Mouse (Mus musculus) naive thymus-derived CD4-positive, alpha-beta T cell, adult 2 months (primary cell): ENCODE results near the gene Sox2.

Experiments used
- DNase-seq: peaks from one replicate; pipeline ENCODE4 v3.0.0-alpha.2; 2011; ENCODE audit warnings: low read depth

The Sox2 gene

DNA sequence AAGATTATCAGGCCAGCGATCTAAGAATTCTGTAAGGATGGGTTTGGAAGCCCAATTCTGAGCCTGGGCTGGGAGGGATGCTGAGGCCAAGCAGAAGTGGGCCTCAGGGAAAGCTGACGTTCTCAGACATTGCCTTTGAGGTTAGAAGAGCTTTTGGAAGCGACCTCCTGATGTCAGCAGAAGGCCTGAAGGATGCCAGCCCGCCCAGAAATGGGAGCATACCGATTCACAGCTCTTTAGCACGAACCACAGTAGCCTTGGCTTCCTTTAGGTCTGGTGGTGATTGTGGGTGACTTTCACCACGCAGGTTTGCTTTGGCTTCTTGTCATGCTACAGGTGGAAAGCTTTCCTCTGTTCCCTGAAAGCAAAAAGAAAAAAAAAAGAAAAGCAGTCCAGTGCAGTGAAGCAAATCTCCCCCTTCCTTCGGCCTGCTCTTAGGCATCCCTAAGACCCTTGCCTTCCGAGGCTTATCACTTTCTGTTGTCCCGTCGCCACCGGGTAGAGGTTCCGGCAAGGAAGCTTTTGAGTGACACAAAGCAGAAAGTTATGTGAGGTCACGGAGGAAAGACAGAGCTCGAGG, 6.6 kb upstream of the Sox2 start:
- no peak for DNase-seq

DNA sequence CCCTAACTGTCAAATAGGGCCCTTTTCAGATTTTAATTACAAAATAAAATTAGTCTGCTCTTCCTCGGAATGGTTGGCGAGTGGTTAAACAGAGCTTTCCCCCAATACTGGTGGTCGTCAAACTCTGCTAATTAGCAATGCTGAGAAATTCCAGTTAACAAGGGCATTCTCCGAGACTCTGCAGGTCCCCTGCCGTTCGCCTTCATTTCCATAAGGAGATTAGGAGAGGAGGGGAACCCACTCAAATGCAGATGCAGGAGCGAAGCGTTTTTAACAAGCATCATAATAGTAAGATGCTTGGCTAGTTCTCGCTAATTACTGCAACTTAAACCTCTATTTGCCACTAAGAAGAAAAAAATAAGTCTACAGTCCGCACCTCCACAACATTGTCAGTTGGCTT, 4.0 kb upstream of the Sox2 start:
- DNase-seq: no peak

DNA sequence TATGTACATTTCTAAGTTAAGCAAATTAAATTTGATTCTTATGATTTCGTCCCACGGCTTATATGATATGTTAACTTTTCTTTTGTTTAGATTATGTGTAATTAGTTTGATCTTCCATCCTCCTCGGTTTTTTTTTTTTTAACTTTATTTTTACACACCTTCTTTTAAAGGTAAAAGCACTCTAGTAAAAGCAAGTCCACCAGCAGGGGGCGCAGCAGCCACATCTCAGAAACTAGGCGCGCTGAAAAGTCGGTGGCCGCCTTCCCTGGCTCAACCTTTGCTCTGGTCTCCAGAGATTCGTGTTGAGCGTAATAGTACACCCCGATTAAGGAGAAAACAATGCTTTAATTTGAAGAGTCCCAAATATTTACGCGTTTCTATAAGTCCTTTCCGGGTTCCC, 2.5 kb upstream of the Sox2 start:
- peak; percentile 44 for DNase-seq

DNA sequence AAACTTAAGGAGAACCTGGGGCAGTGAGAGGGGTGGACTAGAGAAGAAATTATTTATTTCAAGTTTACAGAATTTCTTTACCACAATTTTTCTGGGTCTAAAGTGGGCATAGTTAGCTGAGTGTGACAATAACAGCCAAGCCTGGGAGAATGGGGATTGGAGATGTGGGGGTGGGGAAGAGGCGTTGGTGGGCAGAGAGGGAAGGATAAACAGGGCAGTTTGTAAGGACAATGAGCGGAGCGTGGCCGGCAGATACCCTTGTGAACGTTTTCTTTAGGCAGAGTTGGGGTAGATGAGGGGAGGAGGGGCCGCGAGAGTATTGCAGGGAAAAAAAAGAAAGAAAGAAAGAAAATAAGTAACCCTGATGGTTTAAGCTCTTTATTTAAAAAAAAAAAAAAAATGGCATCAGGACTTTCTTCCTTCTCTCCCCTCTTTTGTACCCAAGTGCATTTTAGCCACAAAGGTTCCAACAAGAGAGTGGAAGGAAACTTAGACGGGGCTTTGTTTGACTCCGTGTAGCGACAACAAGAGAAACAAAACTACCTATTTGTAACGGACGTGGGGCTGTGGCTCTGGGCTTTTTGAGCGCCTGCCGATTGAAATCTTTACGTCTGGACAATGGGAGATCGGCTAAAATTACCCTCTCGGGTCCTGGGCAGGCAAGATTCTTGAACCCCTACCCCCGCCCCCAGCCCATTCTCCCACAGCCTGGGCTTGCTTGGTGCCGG, 1.9 kb upstream of the Sox2 start:
- DNase-seq: no peak

DNA sequence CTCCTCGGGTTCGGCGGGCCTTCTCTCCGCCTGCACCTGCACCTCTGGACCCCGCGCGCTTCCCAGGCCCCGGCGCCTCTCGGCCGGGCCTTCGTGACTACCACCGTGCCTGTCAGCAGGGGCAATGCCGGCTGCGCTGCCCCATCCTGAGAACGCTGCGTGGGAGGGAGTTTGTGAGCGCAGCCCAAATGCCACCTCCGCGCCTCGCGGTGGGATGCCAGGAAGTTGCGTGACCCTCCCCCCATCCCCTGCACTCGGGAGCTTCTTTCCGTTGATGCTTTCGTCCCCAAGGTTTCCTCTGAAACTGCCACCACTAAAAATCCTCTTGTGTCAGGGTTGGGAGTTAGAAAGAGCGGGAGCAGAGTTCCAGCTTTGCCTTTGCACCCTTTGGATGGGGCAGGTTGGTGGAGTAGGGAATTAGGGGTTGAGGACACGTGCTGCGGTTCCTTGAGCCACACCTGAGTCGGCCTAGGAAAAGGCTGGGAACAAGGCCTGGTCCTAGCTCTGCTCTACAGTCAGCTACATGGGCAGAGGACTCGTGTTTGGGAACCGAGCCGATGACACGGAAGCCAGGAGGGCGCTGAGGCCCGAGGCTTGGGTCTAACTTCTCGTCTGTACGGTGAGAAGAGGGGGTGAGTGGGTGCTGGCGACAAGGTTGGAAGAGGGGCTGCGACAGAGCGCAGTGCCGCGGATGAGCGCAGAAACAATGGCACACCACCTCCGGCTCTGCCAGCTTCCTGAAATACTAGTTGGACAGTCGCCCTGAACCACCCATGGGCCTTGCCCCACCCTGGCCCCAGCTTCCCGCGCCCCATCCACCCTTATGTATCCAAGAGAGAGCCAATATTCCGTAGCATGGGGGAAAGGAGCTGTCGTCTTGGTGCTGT, 1.1 kb upstream of the Sox2 start:
- DNase-seq: no peak

DNA sequence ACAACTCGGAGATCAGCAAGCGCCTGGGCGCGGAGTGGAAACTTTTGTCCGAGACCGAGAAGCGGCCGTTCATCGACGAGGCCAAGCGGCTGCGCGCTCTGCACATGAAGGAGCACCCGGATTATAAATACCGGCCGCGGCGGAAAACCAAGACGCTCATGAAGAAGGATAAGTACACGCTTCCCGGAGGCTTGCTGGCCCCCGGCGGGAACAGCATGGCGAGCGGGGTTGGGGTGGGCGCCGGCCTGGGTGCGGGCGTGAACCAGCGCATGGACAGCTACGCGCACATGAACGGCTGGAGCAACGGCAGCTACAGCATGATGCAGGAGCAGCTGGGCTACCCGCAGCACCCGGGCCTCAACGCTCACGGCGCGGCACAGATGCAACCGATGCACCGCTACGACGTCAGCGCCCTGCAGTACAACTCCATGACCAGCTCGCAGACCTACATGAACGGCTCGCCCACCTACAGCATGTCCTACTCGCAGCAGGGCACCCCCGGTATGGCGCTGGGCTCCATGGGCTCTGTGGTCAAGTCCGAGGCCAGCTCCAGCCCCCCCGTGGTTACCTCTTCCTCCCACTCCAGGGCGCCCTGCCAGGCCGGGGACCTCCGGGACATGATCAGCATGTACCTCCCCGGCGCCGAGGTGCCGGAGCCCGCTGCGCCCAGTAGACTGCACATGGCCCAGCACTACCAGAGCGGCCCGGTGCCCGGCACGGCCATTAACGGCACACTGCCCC, 586 bp downstream of the Sox2 start:
- no peak for DNase-seq

DNA sequence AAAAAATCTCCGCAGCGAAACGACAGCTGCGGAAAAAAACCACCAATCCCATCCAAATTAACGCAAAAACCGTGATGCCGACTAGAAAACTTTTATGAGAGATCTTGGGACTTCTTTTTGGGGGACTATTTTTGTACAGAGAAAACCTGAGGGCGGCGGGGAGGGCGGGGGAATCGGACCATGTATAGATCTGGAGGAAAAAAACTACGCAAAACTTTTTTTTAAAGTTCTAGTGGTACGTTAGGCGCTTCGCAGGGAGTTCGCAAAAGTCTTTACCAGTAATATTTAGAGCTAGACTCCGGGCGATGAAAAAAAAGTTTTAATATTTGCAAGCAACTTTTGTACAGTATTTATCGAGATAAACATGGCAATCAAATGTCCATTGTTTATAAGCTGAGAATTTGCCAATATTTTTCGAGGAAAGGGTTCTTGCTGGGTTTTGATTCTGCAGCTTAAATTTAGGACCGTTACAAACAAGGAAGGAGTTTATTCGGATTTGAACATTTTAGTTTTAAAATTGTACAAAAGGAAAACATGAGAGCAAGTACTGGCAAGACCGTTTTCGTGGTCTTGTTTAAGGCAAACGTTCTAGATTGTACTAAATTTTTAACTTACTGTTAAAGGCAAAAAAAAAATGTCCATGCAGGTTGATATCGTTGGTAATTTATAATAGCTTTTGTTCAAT, 1.4 kb downstream of the Sox2 start:
- no peak for DNase-seq

DNA sequence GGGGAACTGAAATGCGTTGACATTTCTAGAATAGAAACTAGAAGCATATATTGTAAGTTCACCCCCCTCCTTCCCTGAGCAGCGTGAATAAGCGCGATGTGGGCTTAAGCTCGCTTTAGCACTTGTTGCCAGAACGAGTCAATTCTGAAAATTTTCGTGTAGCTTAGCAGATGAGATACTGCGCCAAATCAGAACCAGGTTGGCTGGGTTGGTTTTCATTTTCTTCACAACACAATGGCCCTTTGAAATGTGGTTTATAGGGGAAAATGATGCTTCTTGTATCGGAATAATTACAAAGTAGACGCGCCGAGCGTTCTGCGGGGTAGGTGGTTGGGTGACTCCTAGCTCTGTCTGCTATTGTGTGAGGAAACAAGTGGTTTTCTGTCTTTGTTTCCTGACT, 2.4 kb downstream of the Sox2 start:
- no peak for DNase-seq

DNA sequence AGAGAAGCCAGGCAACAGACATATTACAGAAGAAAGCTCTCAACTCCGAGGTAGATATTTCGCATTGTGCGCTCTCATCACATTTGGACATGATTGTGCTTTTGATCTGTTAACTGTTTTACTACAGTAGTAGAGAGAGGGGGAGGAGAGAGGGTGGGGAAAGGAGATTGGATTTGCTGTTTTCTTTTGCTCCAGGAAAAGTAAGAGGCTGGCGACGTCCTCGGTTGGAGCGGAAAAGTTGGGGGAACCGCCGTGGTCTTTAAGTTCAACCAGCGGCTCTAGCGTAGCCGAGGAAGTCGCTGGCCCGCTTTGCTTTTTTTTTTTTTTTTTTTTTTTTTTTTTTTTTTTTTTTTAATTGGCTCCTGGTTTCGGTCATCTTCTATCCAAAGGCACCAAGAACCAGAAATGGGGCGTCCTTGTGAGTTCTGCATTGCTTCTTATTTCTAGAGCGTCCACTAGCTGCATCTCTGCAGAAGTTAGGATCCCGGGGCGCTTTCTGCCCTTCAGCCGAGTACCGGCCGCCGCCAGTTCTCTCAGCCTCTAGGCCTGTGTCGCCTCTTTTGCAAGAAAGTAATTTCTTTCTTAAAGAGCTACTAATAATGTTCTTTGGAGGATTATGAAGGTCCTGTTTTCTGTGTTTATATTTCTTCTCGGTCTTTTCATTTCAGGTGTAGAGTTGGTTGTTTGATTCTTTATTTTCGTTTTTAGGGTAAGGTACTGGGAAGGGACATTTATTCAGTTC, 3.2 kb downstream of the Sox2 start:
- DNase-seq: no peak

DNA sequence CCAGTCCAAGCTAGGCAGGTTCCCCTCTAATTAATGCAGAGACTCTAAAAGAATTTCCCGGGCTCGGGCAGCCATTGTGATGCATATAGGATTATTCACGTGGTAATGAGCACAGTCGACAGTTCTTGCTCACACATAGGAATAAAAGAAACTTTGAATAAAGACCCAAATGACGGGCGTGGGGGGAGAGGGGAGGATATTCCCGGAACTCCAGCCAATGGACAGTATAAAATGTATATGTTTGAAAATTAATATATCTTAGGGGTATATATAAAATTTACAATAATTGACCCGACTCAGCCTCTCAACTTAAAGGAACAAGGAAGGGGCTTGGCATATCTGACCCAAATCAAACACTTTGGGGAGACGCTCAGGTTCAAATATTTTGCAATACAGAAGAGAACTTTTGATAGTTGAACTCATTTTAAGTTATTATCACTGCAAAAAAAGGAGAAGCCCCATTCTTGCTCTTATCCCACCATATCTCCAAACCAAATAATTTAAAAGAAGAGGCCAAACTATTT, 3.8 kb downstream of the Sox2 start:
- DNase-seq: no peak

DNA sequence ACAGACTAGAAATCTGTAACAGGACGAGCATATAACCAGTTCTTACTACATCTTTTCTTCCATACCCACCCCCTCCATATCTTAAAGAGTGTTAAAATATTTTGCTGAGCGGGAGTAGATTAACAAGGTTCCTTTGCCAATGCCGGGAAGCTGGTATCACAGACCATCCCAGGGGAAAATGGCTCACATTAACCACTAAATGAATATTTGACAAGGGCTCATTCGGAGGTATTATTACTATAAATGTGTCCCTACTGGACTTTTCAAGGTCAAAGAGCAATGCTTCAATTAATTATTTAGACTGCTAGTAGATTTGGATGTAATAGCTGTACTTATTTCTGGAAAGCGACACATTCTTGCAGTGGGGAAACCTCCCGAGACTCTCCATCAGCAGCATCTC, 4.6 kb downstream of the Sox2 start:
- no peak for DNase-seq

DNA sequence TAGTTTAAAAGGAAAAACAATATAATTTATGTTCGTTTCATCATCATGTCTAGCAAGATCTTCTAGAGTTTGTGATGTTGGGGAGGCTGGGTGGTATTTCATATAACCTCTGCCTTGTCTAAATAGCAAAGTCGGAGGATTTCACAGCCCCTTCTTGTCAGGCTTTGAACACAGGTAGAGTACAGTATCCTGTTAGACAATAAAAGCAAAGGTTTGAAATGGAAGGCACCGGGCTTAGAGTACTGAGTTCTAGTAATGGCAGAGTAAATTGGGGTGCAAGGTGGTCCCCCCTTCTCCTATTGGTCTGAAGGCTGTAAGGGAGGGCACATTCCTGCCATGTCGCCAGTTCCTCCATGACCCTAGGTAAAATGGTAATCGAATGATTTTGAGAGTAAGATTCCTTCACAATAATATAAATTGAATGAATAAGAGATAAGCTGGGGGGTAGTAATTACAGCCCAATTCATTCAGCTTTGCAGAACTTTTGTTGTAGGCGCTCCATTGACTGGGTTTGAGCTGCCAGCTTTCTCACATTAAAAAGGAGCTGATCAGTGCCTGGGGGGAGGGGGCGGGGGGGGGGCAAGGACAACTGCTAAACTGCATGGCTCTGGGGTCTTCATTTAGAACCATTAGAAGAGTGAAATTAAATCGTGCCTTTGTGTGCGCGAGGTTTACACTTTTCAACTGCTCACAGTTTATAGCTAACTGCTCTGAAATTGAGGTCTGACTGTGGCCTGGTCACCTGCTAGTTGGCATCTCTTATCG, 5.3 kb downstream of the Sox2 start:
- no peak for DNase-seq

DNA sequence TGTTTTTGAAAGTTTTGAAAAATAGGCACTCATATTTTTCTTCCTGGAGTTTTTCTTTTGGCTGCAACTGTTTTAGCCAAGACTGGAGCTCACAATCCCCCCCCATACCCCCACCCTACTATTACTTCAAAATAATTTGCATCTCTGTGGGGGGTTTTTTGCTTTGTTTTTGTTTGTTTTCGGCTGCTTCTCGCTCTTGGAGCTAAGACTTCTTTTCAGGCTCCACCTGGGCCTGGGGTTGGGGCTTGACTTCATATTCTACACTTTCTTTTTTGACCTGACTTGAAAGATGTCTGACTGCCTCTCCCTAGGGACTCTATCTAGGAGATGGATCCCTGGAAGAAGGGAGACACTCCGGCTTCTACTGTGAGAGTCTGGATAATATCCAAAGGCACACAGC, 5.9 kb downstream of the Sox2 start:
- no peak for DNase-seq

DNA sequence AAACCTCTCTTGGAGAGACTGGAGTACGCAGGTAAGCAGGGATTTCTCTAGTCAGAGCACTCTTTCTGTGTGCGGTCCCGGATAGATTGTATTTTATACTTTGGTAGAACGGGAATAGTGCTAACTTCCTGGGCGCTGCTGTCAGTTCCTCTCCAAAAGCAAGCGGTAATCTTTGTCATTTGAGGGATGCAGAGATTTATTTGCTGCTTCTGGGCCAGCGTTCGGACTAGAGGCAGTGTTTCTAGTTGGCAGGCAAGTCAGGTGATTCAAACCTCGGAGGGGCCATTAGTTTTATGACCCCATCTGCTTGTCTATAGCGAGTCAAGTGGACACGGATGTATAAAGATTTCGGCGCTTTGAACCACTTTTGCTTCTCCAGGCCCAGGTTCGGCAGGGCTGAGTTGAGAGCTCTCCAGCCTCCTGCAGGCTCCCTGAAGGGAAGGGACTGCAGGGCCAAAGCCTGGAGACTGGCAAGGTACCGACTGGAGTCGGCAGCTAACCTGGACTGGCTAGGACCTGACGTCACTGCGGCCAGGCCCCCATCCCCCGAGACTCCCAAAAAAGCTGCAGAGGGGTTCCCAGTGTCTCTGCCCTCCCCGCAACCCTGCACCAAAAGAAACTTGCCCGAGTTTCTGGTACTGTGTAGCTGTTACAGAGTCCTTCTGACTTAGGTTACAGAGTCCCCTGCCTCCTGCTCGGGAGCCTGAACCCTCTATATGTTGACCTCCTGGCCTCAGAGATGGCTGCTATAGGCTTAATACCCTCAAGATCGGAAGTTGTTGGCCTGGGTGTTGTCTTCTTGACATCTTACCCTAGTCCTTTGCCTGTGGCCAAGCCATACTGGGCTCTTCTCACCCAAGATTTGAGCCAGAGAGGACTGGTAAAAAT, 6.9 kb downstream of the Sox2 start:
- DNase-seq: no peak

DNA sequence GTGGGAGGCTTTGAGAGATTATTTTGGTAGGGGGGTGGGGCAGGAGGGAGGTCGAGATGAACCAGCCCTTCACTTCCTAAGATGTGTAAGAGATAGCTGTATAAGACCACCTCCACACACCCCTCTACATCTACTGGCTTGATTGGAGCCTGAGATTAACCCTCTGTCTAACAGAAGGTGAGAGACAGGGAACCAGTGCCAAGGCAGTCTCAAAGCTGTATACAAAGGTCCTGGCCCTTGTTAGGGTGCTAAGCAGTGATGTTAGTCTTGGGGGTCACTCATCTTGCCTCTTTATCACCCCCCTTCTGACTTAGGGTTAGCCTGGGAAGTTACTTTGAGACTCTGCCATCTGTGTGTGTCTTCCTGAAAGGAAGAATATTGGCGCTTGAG, 7.5 kb downstream of the Sox2 start:
- no peak for DNase-seq

DNA sequence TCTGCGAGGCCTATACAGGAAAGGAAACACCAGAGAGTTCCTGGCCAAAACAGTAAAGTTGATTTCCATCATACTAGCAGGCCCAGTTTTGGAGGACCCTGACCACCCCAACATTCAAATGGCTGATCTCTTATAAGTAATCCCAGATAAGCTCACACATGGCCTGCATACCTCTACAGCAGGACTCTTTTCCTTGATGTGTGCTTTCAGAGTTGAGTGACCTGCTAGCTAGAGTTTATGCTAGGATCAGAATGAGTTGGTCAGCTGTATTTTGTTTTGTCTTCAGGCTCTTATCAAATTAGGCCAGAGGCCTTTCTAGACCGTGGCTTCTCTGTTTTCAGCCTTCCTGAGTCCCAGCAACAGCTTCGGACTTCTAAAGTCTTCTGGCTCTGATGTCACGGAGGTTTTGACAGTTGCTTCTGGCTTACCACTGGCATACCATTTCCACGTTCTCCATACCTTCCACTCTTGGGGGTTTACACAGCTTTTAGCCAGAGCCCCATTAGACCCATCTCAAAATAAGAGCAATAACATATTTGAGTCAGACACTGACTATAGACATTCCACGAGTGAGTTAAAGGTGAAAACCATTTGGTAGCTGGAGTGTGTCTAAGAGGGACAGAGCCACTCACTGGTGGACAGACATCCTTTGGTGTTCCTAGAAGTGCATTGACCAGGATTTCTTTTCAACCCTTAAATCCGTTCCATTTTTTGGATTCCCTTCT, 8.2 kb downstream of the Sox2 start:
- DNase-seq: no peak

DNA sequence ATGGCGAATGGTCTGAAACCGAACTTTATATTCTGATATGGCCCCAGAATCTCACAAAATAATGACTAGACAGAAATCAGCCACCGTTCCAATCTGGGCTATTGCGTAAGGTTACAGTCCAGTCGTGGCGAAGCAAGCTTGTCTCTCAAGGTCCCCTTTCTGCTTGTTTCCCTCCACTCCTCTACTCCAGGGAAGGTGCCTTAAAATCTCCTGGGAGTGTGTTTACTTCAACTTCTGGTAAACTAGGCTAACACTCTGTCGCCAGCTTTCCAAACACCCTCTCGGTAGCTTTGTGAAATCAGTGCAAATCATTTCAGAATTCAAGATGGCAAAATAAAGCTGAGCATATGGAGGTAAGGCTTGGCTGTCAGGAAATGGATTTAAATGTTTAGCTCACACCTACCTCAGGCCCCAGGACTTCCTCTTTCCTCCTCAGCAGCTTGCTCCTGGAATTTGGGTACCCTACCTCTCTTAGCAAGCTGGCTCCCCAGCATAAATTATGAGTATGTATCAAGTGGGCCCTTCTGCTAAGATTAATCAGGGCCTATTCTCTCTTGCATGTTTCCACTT, 8.8 kb downstream of the Sox2 start:
- no peak for DNase-seq

DNA sequence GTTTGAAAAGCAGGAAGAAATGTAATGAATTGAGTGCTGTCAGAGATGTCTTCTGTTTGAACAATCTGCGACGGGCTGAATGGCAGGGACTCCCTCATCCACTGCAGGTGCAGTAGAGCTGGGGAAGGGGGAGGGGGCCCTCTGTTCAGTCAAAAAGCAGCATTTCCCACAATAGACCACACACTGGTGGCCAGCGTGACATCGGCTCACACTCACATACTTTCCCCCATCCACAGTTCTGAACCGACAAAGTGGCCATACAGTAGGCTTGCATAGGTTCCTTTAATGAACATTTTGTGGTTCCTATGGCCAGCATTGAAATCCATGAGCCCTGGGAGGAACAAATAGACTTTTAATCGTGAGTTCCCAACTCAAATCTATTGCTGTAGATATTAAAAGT, 9.7 kb downstream of the Sox2 start:
- no peak for DNase-seq
